Mouse (Mus musculus) intestine, postnatal 0 days (tissue): Measurements from ENCODE around the gene Ift27. TPM values are rescaled to one million over a fixed set of nuclear protein-coding genes. Genes with fewer than 3 reads are reported as not detected.
A peak's percentile ranks its signal among the peaks of the same experiment; 100 is the strongest.

ENCODE experiments used
- ATAC-seq: fragments of 200-750 bp; cut with Nextera tagmentation; 2 replicates; pipeline ENCODE4 v1.8.0; 2017; ENCODE audit warnings: mild to moderate bottlenecking, moderate TSS enrichment, moderate library complexity
- H3K27ac ChIP-seq: fragments of 300-500 bp; sonication (generic); 2 replicates; pipeline ENCODE4 v1.5.1; 2014; ENCODE audit warnings: mild to moderate bottlenecking, low read depth, low read length, moderate library complexity
- H3K27me3 ChIP-seq: fragments of 300-500 bp; sonication (generic); replicated peaks from 2 replicates; pipeline ENCODE4 v1.6.1; 2014; ENCODE audit warnings: low read length, mixed read lengths; ENCODE audit not compliant: control insufficient read depth, insufficient read depth
- H3K36me3 ChIP-seq: fragments of 300-500 bp; sonication (generic); 2 replicates; pipeline ENCODE4 v1.6.1; 2014; ENCODE audit warnings: mild to moderate bottlenecking, moderate library complexity; ENCODE audit not compliant: control insufficient read depth, insufficient read depth
- H3K4me1 ChIP-seq: fragments of 300-500 bp; sonication (generic); replicated peaks from 2 replicates; pipeline ENCODE4 v1.6.1; 2014; ENCODE audit warnings: antibody characterized with exemption, low read length, mixed read lengths; ENCODE audit not compliant: control insufficient read depth, insufficient read depth
- H3K4me2 ChIP-seq: fragments of 300-500 bp; sonication (generic); replicated peaks from 2 replicates; pipeline ENCODE4 v1.6.1; 2014; ENCODE audit warnings: low read depth, mild to moderate bottlenecking, moderate library complexity
- H3K4me3 ChIP-seq: fragments of 300-500 bp; sonication (generic); 2 replicates; pipeline ENCODE4 v1.5.1; 2014; ENCODE audit warnings: low read depth, low read length
- H3K9ac ChIP-seq: fragments of 300-500 bp; sonication (generic); 2 replicates; pipeline ENCODE4 v1.6.1; 2014; ENCODE audit warnings: mild to moderate bottlenecking, low read depth, low read length
- H3K9me3 ChIP-seq: fragments of 300-500 bp; sonication (generic); 2 replicates; pipeline ENCODE4 v1.6.1; 2016; ENCODE audit warnings: mixed run types; ENCODE audit not compliant: control insufficient read depth
- CTCF ChIP-seq: sonication (generic); IDR thresholded peaks from 2 replicates; pipeline ENCODE4 v1.5.1; 2016; ENCODE audit warnings: low read depth, mild to moderate bottlenecking, control low read depth, antibody characterized with exemption, moderate library complexity
- WGBS: fragments of 180-500 bp; shearing (Covaris S2); extraction: QIAGEN DNeasy Blood & Tissue Kit; methylation state at CpG from one replicate; pipeline ENCODE4 v1.1.7; 2014; 5-methylcytosine and 5-hydroxymethylcytosine counted together
- polyA plus RNA-seq: library from polyadenylated mRNA; unstranded; fragments of >200 nt; fragmentation: Nextera tagmentation; extraction: Ambion mirVana; gene quantifications from 2 replicates; pipeline ENCODE4 v1.2.1, GENCODE M21; 2015

Gene Ift27
- polyA plus RNA-seq: 29.0 and 31.8 TPM in 2 replicates

- Histone ChIP-seq H3K9ac (peak within 1 kb of the TSS; percentile 45), H3K27me3 (no peaks in the 10 kb centered on the region), H3K4me1 (peaks cover 8% of the 10 kb centered on the region; the same call in 1 of the 2 replicates), H3K27ac (no peak within 1 kb of the TSS), H3K4me2 (peak within 1 kb of the TSS; percentile 79), H3K9me3 (no peaks in the 10 kb centered on the region), H3K36me3 (no peaks in the 10 kb centered on the region), H3K4me3 (peak within 1 kb of the TSS; percentile 59)
- peak; percentile 99 for ATAC-seq
- WGBS: under 1% methylated on average over 40 of the region's 40 CpGs
- TF ChIP-seq CTCF: peak; percentile 7; the same call in 1 of the 2 replicates
Measured at GRCm38 (mm10) chr15:78173972-78174886, at the start of gene Ift27. TSS of gene Ift27 (minus strand) at chr15:78174107.

DNA sequence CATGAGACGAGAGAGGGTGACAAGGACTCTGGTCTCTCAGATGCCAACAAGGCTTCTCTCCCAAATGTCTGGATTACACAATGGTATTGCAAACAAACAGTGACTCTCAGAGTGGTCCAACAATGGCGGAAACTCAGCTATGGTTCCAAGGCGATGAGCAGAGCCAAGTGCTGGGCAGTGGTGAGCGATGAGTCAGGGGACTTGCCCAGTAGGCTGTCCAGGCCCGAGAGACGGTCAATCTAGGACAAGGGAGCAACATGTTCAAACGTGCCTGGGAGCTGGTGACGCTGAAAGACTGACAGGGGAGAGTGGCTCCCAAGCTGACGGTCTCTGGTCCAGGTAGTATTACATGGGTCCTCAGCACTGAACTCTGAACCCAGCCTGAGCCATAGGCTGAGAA is 41.4 kb upstream of the Ift27 start:
- H3K36me3 ChIP-seq: no peaks in the 10 kb centered on the region
- no peaks in the 10 kb centered on the region for H3K4me1 ChIP-seq
- TF ChIP-seq CTCF: no peak
- no peak for ATAC-seq
- H3K27ac ChIP-seq: no peak overlapping the region
- WGBS: 79% methylated on average over 9 of the region's 9 CpGs
- H3K9me3 ChIP-seq: 0 out of 2 replicates have a peak, but pooled peaks cover 3% of the 10 kb centered on the region
- H3K4me2 ChIP-seq: no peak overlapping the region
- no peaks in the 10 kb centered on the region for H3K27me3 ChIP-seq
- no peak overlapping the region for H3K9ac ChIP-seq
- no peak overlapping the region for H3K4me3 ChIP-seq

GRCm38 (mm10) chr15:78211367-78211766 is 37.5 kb upstream of the Ift27 start:
- no peaks in the 10 kb centered on the region for H3K9me3 ChIP-seq
- H3K36me3 ChIP-seq: no peaks in the 10 kb centered on the region
- TF ChIP-seq CTCF: no peak
- ATAC-seq: no peak
- H3K27ac ChIP-seq: no peak overlapping the region
- no peak overlapping the region for H3K4me2 ChIP-seq
- no peak overlapping the region for H3K9ac ChIP-seq
- no peak overlapping the region for H3K4me3 ChIP-seq
- H3K4me1 ChIP-seq: no peaks in the 10 kb centered on the region
- no peaks in the 10 kb centered on the region for H3K27me3 ChIP-seq
- 76% methylated on average over 8 of the region's 8 CpGs for WGBS

- TF ChIP-seq CTCF: no peak
- 81% methylated on average over 4 of the region's 4 CpGs for WGBS
Measured at GRCm38 (mm10) chr15:78210203-78210602, 36.3 kb upstream of the Ift27 start.

DNA sequence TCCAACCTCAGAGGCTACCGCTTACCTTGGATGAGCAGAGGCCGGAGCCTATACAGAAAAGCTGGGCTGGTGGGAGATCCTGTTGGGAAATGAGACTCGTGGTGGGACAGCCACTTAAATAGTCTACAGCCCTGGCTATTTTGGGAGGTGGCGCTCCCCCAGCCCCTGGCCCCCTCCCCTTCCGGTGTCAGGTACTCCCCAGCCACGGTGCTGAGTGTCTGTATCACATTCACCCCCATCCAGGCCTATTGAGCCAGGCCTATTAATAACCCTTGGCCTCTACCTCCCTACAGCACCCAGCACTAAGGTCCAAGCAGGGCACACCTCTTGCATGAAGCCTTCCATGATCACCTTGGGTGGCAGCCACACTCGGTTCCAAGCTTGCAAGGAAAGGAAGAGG is 32.4 kb upstream of the Ift27 start, which contains the start of gene Pvalb:
Pvalb (minus strand) TSS at position 89 of the 400 bp plus-strand sequence.
- Histone ChIP-seq H3K27me3 (peaks cover 27% of the 10 kb centered on the region), H3K4me1 (no peaks in the 10 kb centered on the region), H3K27ac (no peak within 1 kb of the TSS), H3K9me3 (no peaks in the 10 kb centered on the region), H3K4me2 (no peak within 1 kb of the TSS), H3K9ac (no peak within 1 kb of the TSS), H3K4me3 (no peak within 1 kb of the TSS), H3K36me3 (no peaks in the 10 kb centered on the region)
- no peak for TF ChIP-seq CTCF
- WGBS: 90% methylated on average over 7 of the region's 7 CpGs
- no peak for ATAC-seq

More at GRCm38 (mm10) chr15:78210203-78210602, 36.3 kb upstream of the Ift27 start:
- Histone ChIP-seq H3K4me3 (no peak overlapping the region), H3K36me3 (no peaks in the 10 kb centered on the region), H3K9me3 (no peaks in the 10 kb centered on the region), H3K4me2 (no peak overlapping the region), H3K27me3 (peaks cover 3% of the 10 kb centered on the region; the same call in 1 of the 2 replicates), H3K9ac (no peak overlapping the region), H3K4me1 (no peaks in the 10 kb centered on the region), H3K27ac (no peak overlapping the region)
- no peak for ATAC-seq

DNA sequence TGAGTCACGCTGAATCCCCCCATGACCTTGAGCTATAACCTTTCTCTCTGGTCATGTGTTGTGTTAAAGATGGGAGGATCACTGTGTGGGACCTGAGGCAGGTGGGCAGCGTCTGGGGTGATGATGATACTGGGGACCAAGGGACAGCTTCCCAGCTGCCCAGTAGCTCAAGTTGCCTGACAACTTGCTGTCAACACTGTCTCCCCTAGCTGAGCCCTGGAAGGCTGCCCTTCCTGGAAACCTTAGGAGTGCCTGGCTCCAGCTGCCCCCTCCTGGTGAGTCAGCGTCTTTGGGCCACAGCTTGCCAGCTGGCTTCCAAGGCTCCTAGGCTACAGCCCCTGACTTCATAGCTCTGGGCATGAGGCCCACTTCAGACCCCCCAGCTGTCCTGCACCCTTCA is 31.3 kb upstream of the Ift27 start:
- TF ChIP-seq CTCF: peak; percentile 52
- ATAC-seq: no peak
- H3K36me3 ChIP-seq: no peaks in the 10 kb centered on the region

More for the DNA sequence above, 31.3 kb upstream of the Ift27 start:
- WGBS: 42% methylated on average over 3 of the region's 3 CpGs
- no peak overlapping the region for H3K27ac ChIP-seq
- H3K4me1 ChIP-seq: no peaks in the 10 kb centered on the region
- no peak overlapping the region for H3K9ac ChIP-seq
- peaks cover 27% of the 10 kb centered on the region for H3K27me3 ChIP-seq
- H3K4me3 ChIP-seq: no peak overlapping the region
- no peaks in the 10 kb centered on the region for H3K9me3 ChIP-seq
- no peak overlapping the region for H3K4me2 ChIP-seq
